Mouse (Mus musculus) hindbrain, embryonic 13.5 days (tissue): Measurements from ENCODE around the gene Slc35e3. TPM values are rescaled to one million over a fixed set of nuclear protein-coding genes. Genes with fewer than 3 reads are reported as not detected.

Experiments
- ATAC-seq: fragments of 200-750 bp; cut with Nextera tagmentation; 2 replicates; pipeline ENCODE4 v1.8.0; 2017; ENCODE audit warnings: moderate TSS enrichment; ENCODE audit not compliant: low FRiP score
- H3K27ac ChIP-seq: fragments of 300-500 bp; sonication (generic); 2 replicates; pipeline ENCODE4 v1.5.1; 2015; ENCODE audit warnings: inconsistent platforms, mild to moderate bottlenecking, moderate library complexity
- H3K27me3 ChIP-seq: fragments of 300-500 bp; sonication (generic); 2 replicates; pipeline ENCODE4 v1.6.1; 2015; ENCODE audit warnings: mild to moderate bottlenecking, inconsistent platforms
- H3K36me3 ChIP-seq: fragments of 300-500 bp; sonication (generic); 2 replicates; pipeline ENCODE4 v1.6.1; 2015; ENCODE audit warnings: mild to moderate bottlenecking, inconsistent platforms
- H3K4me1 ChIP-seq: fragments of 300-500 bp; sonication (generic); replicated peaks from 2 replicates; pipeline ENCODE4 v1.6.1; 2015; ENCODE audit warnings: inconsistent platforms
- H3K4me2 ChIP-seq: fragments of 300-500 bp; sonication (generic); 2 replicates; pipeline ENCODE4 v1.6.1; 2015; ENCODE audit warnings: inconsistent platforms, mild to moderate bottlenecking, moderate library complexity
- H3K4me3 ChIP-seq: fragments of 300-500 bp; sonication (generic); 2 replicates; pipeline ENCODE4 v1.5.1; 2015; ENCODE audit warnings: mild to moderate bottlenecking, inconsistent platforms
- H3K9ac ChIP-seq: fragments of 300-500 bp; sonication (generic); 2 replicates; pipeline ENCODE4 v1.6.1; 2015; ENCODE audit warnings: mild to moderate bottlenecking, inconsistent platforms
- H3K9me3 ChIP-seq: fragments of 300-500 bp; sonication (generic); 2 replicates; pipeline ENCODE4 v1.6.1; 2016; ENCODE audit warnings: inconsistent platforms
- WGBS: fragments of 180-500 bp; shearing (Covaris S2); methylation state at CpG from one replicate; pipeline ENCODE4 v1.1.7; 2015; 5-methylcytosine and 5-hydroxymethylcytosine counted together
- polyA plus RNA-seq: library from polyadenylated mRNA; unstranded; fragments of >200 nt; fragmentation: Nextera tagmentation; extraction: Ambion mirVana; gene quantifications from 2 replicates; pipeline ENCODE4 v1.2.1, GENCODE M21; 2015

The Slc35e3 gene
- polyA plus RNA-seq, 1 experiment from 2014 or later: 31.1 TPM

DNA sequence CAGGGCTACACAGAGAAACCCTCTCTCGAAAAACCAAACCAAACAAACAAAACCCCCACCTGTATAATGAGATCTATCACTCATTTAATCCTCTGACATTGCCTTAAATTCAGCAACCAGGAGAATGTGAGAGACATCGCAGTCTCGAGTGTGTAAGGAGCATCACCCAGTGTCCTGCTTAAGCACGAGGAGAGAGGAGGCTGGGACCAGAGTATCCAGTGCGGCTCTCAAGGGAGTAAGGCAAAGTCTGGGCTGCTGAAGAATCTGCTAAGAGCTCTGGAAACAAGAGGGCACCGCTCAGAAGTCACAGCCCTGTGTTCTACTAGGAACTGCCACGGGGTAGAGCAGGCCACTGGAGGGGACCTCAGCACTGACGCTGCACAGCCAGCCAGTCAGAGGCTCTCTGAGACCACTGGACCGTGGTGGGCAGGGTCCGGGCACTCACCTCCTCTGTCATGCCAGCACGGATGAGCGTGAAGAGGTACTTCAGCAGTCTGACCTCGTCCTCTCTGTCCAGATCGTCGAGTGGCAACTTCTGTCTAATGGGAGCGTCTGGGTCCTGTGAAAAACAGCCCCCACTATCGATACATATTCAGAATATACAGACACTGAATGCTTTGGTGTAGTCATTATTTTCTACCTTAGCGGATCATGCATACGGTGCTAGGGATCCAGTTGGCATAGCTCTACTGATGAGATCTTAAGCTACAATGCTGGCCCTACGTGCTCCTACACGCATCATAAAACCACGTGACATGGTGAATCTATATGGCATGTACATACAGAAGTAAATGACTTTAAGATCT, 28.0 kb upstream of the Slc35e3 start:
- 96% methylated on average over 22 of the region's 22 CpGs for WGBS
- H3K27me3 ChIP-seq: no peaks in the 10 kb centered on the region
- no peaks in the 10 kb centered on the region for H3K9me3 ChIP-seq
- no peak overlapping the region for H3K4me2 ChIP-seq
- H3K4me1 ChIP-seq: no peaks in the 10 kb centered on the region
- H3K36me3 ChIP-seq: peaks cover 91% of the 10 kb centered on the region
- no peak overlapping the region for H3K27ac ChIP-seq
- no peak overlapping the region for H3K9ac ChIP-seq
- no peak overlapping the region for H3K4me3 ChIP-seq
- no peak for ATAC-seq

DNA sequence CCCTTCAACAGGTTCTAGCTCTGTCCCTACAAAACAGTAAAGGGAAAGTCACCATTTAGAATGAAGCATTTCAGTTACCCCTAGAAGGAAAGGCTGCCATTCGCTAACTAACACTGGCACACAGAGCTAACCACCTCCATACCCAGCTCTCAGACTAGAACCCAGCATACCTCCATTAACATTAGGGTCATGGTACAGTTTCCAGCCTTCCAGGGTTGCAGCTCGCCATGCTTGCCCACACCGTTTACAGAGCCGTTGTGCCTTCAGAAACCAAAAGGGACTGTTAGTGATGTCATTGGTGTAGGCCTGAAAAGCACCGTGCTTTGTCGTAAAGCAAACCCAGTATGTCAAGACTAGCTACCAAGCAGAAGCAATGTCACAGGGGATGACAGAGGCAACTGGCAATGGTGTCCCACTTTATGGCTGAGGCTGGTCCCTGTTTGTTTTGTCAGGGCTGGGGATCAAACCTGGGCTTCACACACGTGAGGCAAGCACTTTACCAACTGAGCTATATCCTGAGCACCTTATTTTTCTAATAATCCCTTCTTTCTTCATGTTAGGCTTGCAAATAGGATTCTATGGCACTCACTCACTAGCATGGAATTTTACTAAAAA, 27.0 kb upstream of the Slc35e3 start:
- H3K4me1 ChIP-seq: no peaks in the 10 kb centered on the region
- ATAC-seq: no peak
- H3K9ac ChIP-seq: no peak overlapping the region
- no peaks in the 10 kb centered on the region for H3K9me3 ChIP-seq
- no peak overlapping the region for H3K4me3 ChIP-seq
- no peak overlapping the region for H3K4me2 ChIP-seq
- peaks cover 84% of the 10 kb centered on the region for H3K36me3 ChIP-seq
- H3K27ac ChIP-seq: no peak overlapping the region
- WGBS: 96% methylated on average over 7 of the region's 7 CpGs
- no peaks in the 10 kb centered on the region for H3K27me3 ChIP-seq

DNA sequence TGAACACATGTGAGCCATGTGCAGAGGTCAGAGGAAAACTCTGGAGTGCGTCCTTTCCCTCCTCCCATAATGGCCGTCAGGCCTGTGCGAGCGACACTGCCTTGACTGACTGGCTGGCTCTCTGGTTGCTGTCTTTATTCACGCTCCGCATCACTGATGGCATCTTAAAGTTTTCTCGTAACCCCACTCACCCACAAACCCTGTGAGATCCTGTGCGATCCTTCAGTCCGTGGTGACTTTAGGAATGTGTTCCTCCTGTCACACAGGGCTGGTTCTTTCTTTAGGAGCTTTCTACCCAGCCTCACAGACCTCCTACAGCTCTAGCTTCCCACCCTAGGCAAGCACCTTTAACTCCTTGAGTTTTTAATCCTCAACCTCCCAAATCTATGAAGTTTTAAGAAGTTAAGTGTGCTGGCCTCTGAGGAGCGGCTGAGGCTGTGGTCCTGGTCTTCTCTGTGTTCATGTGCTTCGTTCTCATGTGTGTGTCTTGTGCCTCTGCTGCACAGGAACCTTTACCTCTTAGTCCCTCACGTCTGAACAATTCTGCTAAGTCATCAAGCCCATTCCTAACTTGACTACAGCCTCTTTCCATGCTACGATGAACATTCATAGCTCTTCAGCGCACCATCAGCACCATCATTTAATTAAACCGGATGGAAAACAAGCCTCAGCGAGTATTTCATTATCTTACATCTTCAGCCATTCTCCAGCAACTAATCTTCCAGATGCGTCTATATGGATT, 26.4 kb upstream of the Slc35e3 start:
- no peak overlapping the region for H3K4me3 ChIP-seq
- ATAC-seq: no peak
- H3K9me3 ChIP-seq: no peaks in the 10 kb centered on the region
- peaks cover 85% of the 10 kb centered on the region for H3K36me3 ChIP-seq
- H3K4me1 ChIP-seq: no peaks in the 10 kb centered on the region
- no peaks in the 10 kb centered on the region for H3K27me3 ChIP-seq
- H3K9ac ChIP-seq: no peak overlapping the region
- 87% methylated on average over 17 of the region's 17 CpGs for WGBS
- no peak overlapping the region for H3K4me2 ChIP-seq
- no peak overlapping the region for H3K27ac ChIP-seq

DNA sequence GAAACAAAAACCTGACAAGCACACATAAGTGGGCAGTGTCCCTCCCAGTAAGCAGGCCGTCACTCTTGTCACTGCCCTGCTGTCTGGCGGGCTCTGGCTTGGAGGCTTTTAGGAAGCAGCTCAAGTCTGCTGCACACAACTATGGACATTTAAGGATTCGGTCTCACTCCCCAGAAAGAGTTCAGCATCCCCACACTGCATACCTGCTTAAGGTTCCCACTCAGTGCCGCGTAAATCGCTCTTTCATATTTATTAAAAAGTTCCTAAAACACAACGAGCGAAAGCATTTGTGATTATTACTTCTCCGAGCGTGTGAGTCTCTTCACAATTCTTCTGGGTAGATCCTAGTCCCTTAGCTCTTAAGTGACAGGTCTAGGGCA, 25.0 kb upstream of the Slc35e3 start:
- 95% methylated on average over 10 of the region's 10 CpGs for WGBS
- ATAC-seq: no peak
- Histone ChIP-seq H3K4me2 (no peak overlapping the region), H3K4me1 (no peaks in the 10 kb centered on the region), H3K36me3 (peaks cover 82% of the 10 kb centered on the region), H3K27ac (no peak overlapping the region), H3K27me3 (no peaks in the 10 kb centered on the region), H3K9ac (no peak overlapping the region), H3K4me3 (no peak overlapping the region), H3K9me3 (no peaks in the 10 kb centered on the region)

DNA sequence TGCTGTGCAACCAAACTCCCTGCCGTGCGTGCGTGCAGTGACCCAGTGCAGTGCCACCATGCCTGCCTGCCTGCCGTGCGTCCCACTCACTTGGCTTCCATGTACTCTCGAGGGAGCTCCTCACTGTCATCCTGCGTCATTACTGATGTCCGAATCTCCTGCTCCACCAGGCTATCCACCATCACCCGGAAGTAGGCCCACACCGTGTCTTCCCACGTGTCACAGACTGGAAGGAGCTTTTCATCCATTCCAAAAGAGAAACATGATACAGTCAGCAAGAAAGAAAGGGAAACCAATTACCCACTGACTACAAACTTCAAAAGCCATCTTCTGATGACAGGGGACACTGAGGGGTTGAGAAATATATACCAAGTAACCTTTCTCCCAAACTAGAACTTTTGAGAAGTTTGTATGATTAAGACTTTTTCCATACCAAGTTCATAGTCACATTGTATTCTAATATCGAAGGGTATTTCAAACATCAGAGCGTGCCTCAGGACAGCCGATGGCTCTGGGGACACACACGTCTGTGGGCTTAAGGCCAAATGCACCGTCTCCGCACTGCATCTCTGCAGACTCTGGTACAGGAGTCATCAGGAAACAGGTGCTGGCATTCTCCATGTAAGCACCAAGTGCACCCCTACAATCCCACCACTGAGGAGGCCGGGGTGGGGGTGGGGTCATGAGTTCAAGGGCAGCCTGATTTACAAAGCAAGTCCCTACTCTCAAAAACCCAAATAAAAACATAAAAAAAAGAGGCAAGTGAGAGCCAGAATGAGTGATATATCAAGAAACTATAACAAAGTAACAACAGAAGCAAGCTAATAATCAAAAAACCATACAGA, 24.3 kb upstream of the Slc35e3 start:
- Histone ChIP-seq H3K27me3 (no peaks in the 10 kb centered on the region), H3K4me1 (no peaks in the 10 kb centered on the region), H3K4me3 (no peak overlapping the region), H3K9ac (no peak overlapping the region), H3K9me3 (no peaks in the 10 kb centered on the region), H3K4me2 (no peak overlapping the region), H3K27ac (no peak overlapping the region), H3K36me3 (peaks cover 83% of the 10 kb centered on the region)
- 93% methylated on average over 18 of the region's 18 CpGs for WGBS
- ATAC-seq: no peak

DNA sequence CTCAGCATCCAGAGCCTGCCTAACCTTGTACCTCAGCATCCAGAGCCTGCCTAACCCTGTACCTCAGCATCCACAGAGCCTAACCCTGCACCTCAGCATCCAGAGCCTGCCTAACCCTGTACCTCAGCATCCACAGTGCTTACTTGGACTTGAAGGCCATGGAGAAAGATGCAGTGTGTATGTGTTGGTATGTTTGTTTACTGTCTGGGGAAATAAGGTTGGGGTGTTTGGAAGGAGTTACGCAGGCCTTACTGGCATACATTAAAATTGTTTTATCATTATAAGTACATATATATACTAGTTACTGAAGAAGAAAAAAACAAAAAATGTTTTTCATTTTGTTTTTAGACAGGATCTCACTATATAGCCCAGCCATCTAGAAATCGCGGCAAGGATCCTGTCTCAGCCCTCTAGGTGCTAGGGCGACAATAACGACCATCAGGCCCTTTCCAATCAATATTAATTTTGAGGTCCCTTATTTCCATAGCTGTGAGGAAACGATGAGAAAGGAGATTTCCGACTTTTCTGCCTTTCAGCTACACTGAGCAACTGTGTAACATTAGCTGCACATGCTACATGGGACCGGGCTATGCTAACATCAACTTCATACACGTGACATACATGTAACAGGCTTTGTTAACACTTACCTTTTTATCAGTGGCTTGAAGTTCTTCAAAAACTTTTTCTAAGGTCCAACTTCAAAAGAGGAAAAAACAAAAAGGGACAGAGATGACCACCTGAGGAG, 23.5 kb upstream of the Slc35e3 start:
- ATAC-seq: no peak
- no peak overlapping the region for H3K27ac ChIP-seq
- H3K27me3 ChIP-seq: no peaks in the 10 kb centered on the region
- H3K9ac ChIP-seq: no peak overlapping the region
- no peak overlapping the region for H3K4me2 ChIP-seq
- peaks cover 83% of the 10 kb centered on the region for H3K36me3 ChIP-seq
- no peaks in the 10 kb centered on the region for H3K9me3 ChIP-seq
- no peaks in the 10 kb centered on the region for H3K4me1 ChIP-seq
- WGBS: 94% methylated on average over 9 of the region's 9 CpGs
- H3K4me3 ChIP-seq: no peak overlapping the region

DNA sequence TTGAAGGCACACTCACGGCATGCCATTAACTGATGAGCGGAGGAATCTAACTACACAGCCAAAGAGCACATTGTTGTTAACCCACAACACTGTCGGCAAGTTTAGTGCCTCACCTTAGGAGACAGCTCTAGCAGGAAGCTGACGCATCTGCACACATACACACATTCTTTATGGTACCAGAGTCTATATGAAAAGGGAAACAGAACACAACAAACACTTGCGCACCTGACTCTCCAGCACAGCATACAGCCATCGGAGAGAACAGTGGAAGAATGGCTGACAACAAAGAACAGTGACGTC, 21.9 kb upstream of the Slc35e3 start:
- peaks cover 80% of the 10 kb centered on the region for H3K36me3 ChIP-seq
- no peak overlapping the region for H3K9ac ChIP-seq
- no peak overlapping the region for H3K27ac ChIP-seq
- H3K4me2 ChIP-seq: no peak overlapping the region
- H3K27me3 ChIP-seq: no peaks in the 10 kb centered on the region
- H3K9me3 ChIP-seq: no peaks in the 10 kb centered on the region
- no peaks in the 10 kb centered on the region for H3K4me1 ChIP-seq
- no peak overlapping the region for H3K4me3 ChIP-seq
- no peak for ATAC-seq
- 92% methylated on average over 7 of the region's 7 CpGs for WGBS

DNA sequence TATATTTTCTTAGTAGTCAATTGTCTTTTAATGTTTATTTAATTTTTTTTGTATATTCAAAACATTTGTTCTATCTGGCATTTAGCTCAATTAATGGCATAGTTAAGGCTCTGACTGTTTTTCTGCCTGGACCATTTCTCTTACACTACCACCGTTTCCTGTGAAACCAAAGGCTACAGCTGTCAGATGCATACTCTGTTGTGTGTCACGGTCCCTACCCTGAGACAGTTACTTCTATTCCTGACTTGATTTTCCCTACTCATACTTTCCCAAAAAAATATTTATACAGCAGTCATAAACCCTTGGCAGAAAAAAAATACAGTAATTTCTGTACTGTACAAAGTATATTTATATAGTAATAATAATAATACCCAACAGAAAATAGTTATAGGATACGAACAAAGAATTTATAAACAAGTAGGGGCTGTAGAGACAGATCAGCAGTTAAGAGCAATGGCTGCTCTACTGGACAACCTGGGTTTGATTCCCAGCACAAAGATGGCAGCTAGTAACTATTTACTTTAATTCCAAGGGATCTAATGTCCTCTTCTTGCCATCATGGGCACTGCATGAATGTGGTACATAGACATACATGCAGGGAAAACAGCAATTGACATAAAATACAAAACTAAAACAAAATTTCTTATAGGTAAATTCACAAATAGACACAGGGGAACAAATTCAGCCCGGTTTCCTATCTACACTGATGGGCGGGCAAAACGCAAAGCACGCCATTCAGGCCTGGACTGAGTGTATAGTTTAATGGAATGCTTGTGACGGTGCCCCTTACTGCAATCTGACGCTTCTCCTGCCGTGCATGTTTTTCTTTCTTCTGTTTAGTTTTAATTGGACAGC, 21.3 kb upstream of the Slc35e3 start:
- ATAC-seq: no peak
- Histone ChIP-seq H3K36me3 (peaks cover 80% of the 10 kb centered on the region), H3K9ac (no peak overlapping the region), H3K27me3 (no peaks in the 10 kb centered on the region), H3K4me1 (no peaks in the 10 kb centered on the region), H3K9me3 (no peaks in the 10 kb centered on the region), H3K27ac (no peak overlapping the region), H3K4me3 (no peak overlapping the region), H3K4me2 (no peak overlapping the region)
- whole genome bisulfite sequencing: 92% methylated on average over 10 of the region's 10 CpGs

DNA sequence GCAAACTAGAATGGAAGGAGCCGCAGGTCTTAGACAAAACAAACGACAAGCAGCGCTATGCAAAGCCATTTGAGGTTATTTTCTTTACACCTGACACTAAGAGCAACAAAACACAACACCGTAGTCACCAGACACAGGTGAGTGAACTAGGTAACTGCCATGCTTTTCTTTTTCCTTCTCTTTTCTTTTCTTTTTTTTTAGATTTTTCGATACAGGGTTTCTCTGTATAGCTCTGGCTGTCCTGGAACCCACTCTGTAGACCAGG, 20.7 kb upstream of the Slc35e3 start:
- Histone ChIP-seq H3K36me3 (peaks cover 82% of the 10 kb centered on the region), H3K9ac (no peak overlapping the region), H3K4me3 (no peak overlapping the region), H3K9me3 (no peaks in the 10 kb centered on the region), H3K27ac (no peak overlapping the region), H3K4me2 (no peak overlapping the region), H3K27me3 (no peaks in the 10 kb centered on the region), H3K4me1 (no peaks in the 10 kb centered on the region)
- no peak for ATAC-seq
- WGBS: 98% methylated on average over 5 of the region's 5 CpGs

DNA sequence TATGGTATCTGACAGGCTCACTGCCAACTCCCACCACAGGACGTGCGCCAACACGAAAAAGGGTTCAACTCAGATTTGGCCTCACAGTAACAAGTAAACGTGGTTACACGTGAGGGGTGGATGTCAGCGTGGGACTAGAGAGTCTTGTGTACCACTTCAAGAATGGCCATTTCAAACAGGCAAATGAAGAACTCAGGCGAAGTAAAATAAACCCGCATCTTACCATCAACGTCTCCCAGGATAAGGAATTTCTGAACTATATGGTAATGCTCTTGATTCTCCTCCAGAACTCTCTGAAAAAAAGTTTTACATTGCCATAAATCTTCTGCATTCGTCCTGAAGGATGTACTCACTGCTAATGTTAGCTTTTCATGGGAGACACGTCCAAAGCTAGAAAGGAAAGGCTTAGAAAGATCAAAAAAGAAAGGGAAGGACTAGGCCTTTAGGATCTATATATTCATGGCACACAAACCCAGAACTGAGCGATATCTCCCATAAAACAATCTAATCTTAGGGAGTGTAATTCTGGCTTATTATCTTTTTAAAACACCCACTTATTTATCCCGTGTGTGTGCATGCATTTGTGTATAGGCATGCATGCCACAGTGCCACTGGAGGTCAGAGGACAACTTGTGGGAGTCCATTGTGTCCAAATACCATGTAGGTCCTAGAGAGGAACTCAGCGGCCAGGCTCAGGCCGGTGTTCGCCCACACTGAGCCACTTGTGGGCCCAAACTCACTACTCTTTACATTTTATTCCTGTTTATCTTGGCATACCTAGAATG, 20.1 kb upstream of the Slc35e3 start:
- no peaks in the 10 kb centered on the region for H3K27me3 ChIP-seq
- no peak for ATAC-seq
- H3K9ac ChIP-seq: no peak overlapping the region
- no peaks in the 10 kb centered on the region for H3K4me1 ChIP-seq
- H3K9me3 ChIP-seq: no peaks in the 10 kb centered on the region
- H3K27ac ChIP-seq: no peak overlapping the region
- H3K4me2 ChIP-seq: no peak overlapping the region
- H3K4me3 ChIP-seq: no peak overlapping the region
- peaks cover 82% of the 10 kb centered on the region for H3K36me3 ChIP-seq
- 95% methylated on average over 16 of the region's 16 CpGs for WGBS
